Mouse (Mus musculus): ENCODE measurements around the gene Cecr2. TPM values are rescaled to one million over a fixed set of nuclear protein-coding genes. Genes with fewer than 3 reads are reported as not detected.

Gene Cecr2
- polyA plus RNA-seq, 2 experiments: 6.2 to 7.1 TPM

GRCm38 (mm10) chr6:120773149-120773628 is 107.0 kb downstream of the Cecr2 start, which contains the start of gene Slc25a18:
Slc25a18 (plus strand) TSS chr6:120773578.
- TF ChIP-seq EP300 (IDR thresholded peaks at IDR 0.05; ENCODE audit: low read depth) (no peak), CTCF (IDR thresholded peaks at IDR 0.05; ENCODE audit: low read depth) (no peak)
- no peaks in the 10 kb centered on the region for H3K36me3 ChIP-seq (replicated peaks; ENCODE audit: control insufficient read depth, insufficient read depth, low read depth)

GRCm38 (mm10) chr6:120773763-120774162 is 107.6 kb downstream of the Cecr2 start:
- TF ChIP-seq EP300 (IDR thresholded peaks at IDR 0.05; ENCODE audit: low read depth): no peak
- TF ChIP-seq CTCF (IDR thresholded peaks at IDR 0.05; ENCODE audit: low read depth): no peak
- Histone ChIP-seq H3K36me3 (replicated peaks; ENCODE audit: control insufficient read depth, insufficient read depth, low read depth) (no peaks in the 10 kb centered on the region), H3K9ac (replicated peaks) (no peak overlapping the region), H3K4me3 (ENCODE audit: insufficient read depth in 1 of 2, low read depth in 2 of 2, low read length in 2 of 2) (no peak overlapping the region), H3K9me3 (ENCODE audit: control insufficient read depth, low read length) (no peaks in the 10 kb centered on the region), H3K4me2 (ENCODE audit: low read depth) (no peak overlapping the region), H3K27ac (no peak overlapping the region), H3K4me1 (replicated peaks; ENCODE audit: control insufficient read depth in 2 of 2, insufficient read depth in 2 of 2, low read length in 1 of 2) (no peaks in the 10 kb centered on the region), H3K27me3 (ENCODE audit: control insufficient read depth, insufficient read depth, low read length) (no peaks in the 10 kb centered on the region)
- no peak for DNase-seq (ENCODE audit: low read depth in 3 of 3, low spot score in 3 of 3)
- 86% methylated on average over 6 of the region's 6 CpGs for WGBS (ENCODE audit: insufficient replicate concordance)
- no peak for ATAC-seq (ENCODE audit: insufficient read depth)

More at GRCm38 (mm10) chr6:120773149-120773628, 107.0 kb downstream of the Cecr2 start, which contains the start of gene Slc25a18:
- ATAC-seq (ENCODE audit: insufficient read depth) (no peak), DNase-seq (ENCODE audit: low read depth in 3 of 3, low spot score in 3 of 3) (no peak)
- Histone ChIP-seq H3K4me1 (replicated peaks; ENCODE audit: control insufficient read depth in 2 of 2, insufficient read depth in 2 of 2, low read length in 1 of 2) (no peaks in the 10 kb centered on the region), H3K4me2 (ENCODE audit: low read depth) (no peak within 1 kb of the TSS), H3K27me3 (ENCODE audit: control insufficient read depth, insufficient read depth, low read length) (no peaks in the 10 kb centered on the region), H3K9me3 (ENCODE audit: control insufficient read depth, low read length) (no peaks in the 10 kb centered on the region), H3K27ac (no peak within 1 kb of the TSS), H3K4me3 (ENCODE audit: insufficient read depth in 1 of 2, low read depth in 2 of 2, low read length in 2 of 2) (no peak within 1 kb of the TSS), H3K9ac (replicated peaks) (no peak within 1 kb of the TSS)
- WGBS (ENCODE audit: insufficient replicate concordance): 56% methylated on average over 5 of the region's 5 CpGs

- DNase-seq (ENCODE audit: low read depth in 3 of 3, low spot score in 3 of 3): no peak
- no peak overlapping the region for H3K4me3 ChIP-seq (ENCODE audit: insufficient read depth in 1 of 2, low read depth in 2 of 2, low read length in 2 of 2)
- H3K27ac ChIP-seq: no peak overlapping the region
- H3K36me3 ChIP-seq (replicated peaks; ENCODE audit: control insufficient read depth, insufficient read depth, low read depth): no peaks in the 10 kb centered on the region
- no peak for TF ChIP-seq CTCF (IDR thresholded peaks at IDR 0.05; ENCODE audit: low read depth)
- TF ChIP-seq EP300 (IDR thresholded peaks at IDR 0.05; ENCODE audit: low read depth): no peak
- H3K9me3 ChIP-seq (ENCODE audit: control insufficient read depth, low read length): no peaks in the 10 kb centered on the region
- no peaks in the 10 kb centered on the region for H3K4me1 ChIP-seq (replicated peaks; ENCODE audit: control insufficient read depth in 2 of 2, insufficient read depth in 2 of 2, low read length in 1 of 2)
- H3K9ac ChIP-seq (replicated peaks): no peak overlapping the region
- WGBS (ENCODE audit: insufficient replicate concordance): 68% methylated on average over 3 of the region's 3 CpGs
- H3K27me3 ChIP-seq (ENCODE audit: control insufficient read depth, insufficient read depth, low read length): no peaks in the 10 kb centered on the region
- H3K4me2 ChIP-seq (ENCODE audit: low read depth): no peak overlapping the region
- ATAC-seq (ENCODE audit: insufficient read depth): no peak
Measured at GRCm38 (mm10) chr6:120776286-120776685, 110.1 kb downstream of the Cecr2 start.

GRCm38 (mm10) chr6:120777533-120777932 is 111.4 kb downstream of the Cecr2 start:
- no peak overlapping the region for H3K4me2 ChIP-seq (ENCODE audit: low read depth)
- no peak overlapping the region for H3K27ac ChIP-seq
- TF ChIP-seq EP300 (IDR thresholded peaks at IDR 0.05; ENCODE audit: low read depth) (no peak), CTCF (IDR thresholded peaks at IDR 0.05; ENCODE audit: low read depth) (no peak)
- DNase-seq (ENCODE audit: low read depth in 3 of 3, low spot score in 3 of 3): no peak
- H3K9me3 ChIP-seq (ENCODE audit: control insufficient read depth, low read length): no peaks in the 10 kb centered on the region
- no peak overlapping the region; the same call in 1 of the 2 replicates for H3K9ac ChIP-seq (replicated peaks)
- 80% methylated on average over 9 of the region's 9 CpGs for WGBS (ENCODE audit: insufficient replicate concordance)
- H3K27me3 ChIP-seq (ENCODE audit: control insufficient read depth, insufficient read depth, low read length): no peaks in the 10 kb centered on the region
- no peak overlapping the region for H3K4me3 ChIP-seq (ENCODE audit: insufficient read depth in 1 of 2, low read depth in 2 of 2, low read length in 2 of 2)
- no peaks in the 10 kb centered on the region for H3K36me3 ChIP-seq (replicated peaks; ENCODE audit: control insufficient read depth, insufficient read depth, low read depth)
- H3K4me1 ChIP-seq (replicated peaks; ENCODE audit: control insufficient read depth in 2 of 2, insufficient read depth in 2 of 2, low read length in 1 of 2): no peaks in the 10 kb centered on the region
- no peak for ATAC-seq (ENCODE audit: insufficient read depth)

GRCm38 (mm10) chr6:120778226-120778625 is 112.1 kb downstream of the Cecr2 start:
- TF ChIP-seq EP300 (IDR thresholded peaks at IDR 0.05; ENCODE audit: low read depth) (no peak), CTCF (IDR thresholded peaks at IDR 0.05; ENCODE audit: low read depth) (no peak)
- Histone ChIP-seq H3K4me3 (ENCODE audit: insufficient read depth in 1 of 2, low read depth in 2 of 2, low read length in 2 of 2) (no peak overlapping the region), H3K4me1 (replicated peaks; ENCODE audit: control insufficient read depth in 2 of 2, insufficient read depth in 2 of 2, low read length in 1 of 2) (no peaks in the 10 kb centered on the region), H3K9me3 (ENCODE audit: control insufficient read depth, low read length) (no peaks in the 10 kb centered on the region), H3K9ac (replicated peaks) (no peak overlapping the region; the same call in 1 of the 2 replicates), H3K4me2 (ENCODE audit: low read depth) (no peak overlapping the region), H3K27ac (no peak overlapping the region), H3K36me3 (replicated peaks; ENCODE audit: control insufficient read depth, insufficient read depth, low read depth) (no peaks in the 10 kb centered on the region), H3K27me3 (ENCODE audit: control insufficient read depth, insufficient read depth, low read length) (no peaks in the 10 kb centered on the region)
- ATAC-seq (ENCODE audit: insufficient read depth) (no peak), DNase-seq (ENCODE audit: low read depth in 3 of 3, low spot score in 3 of 3) (no peak)
- WGBS (ENCODE audit: insufficient replicate concordance): 63% methylated on average over 3 of the region's 3 CpGs
